Mouse (Mus musculus): Measurements from ENCODE around the gene Gspt1.
"Not testable (repeated sequence)": the region's sequence is repeated elsewhere in the genome, so short reads cannot be mapped to it uniquely, and the experiment has no call there.

Gspt1 gene

GRCm38 (mm10) chr16:11253898-11254722 is at the start of gene Gspt1:
Gspt1 (minus strand) TSS chr16:11254325.
- peak; percentile 99 for DNase-seq

GRCm38 (mm10) chr16:11303741-11304140 is 49.6 kb upstream of the Gspt1 start:
- no peak for DNase-seq

- not testable (repeated sequence) for DNase-seq
Observed at GRCm38 (mm10) chr16:11297700-11298099, 43.6 kb upstream of the Gspt1 start.

- not testable (repeated sequence) for DNase-seq
Observed at GRCm38 (mm10) chr16:11295583-11295982, 41.5 kb upstream of the Gspt1 start.

- not testable (repeated sequence) for DNase-seq
Observed at GRCm38 (mm10) chr16:11288873-11289272, 34.7 kb upstream of the Gspt1 start.

GRCm38 (mm10) chr16:11285949-11286348 is 31.8 kb upstream of the Gspt1 start:
- DNase-seq, result no peak

GRCm38 (mm10) chr16:11284881-11285280 is 30.8 kb upstream of the Gspt1 start:
- DNase-seq, result no peak

- peak; percentile 9 for DNase-seq
Observed at GRCm38 (mm10) chr16:11282655-11283232, 28.6 kb upstream of the Gspt1 start.

GRCm38 (mm10) chr16:11278778-11279177 is 24.7 kb upstream of the Gspt1 start:
- DNase-seq, result no peak

GRCm38 (mm10) chr16:11276888-11277287 is 22.8 kb upstream of the Gspt1 start:
- no peak for DNase-seq

GRCm38 (mm10) chr16:11271073-11271472 is 16.9 kb upstream of the Gspt1 start:
- no peak for DNase-seq

GRCm38 (mm10) chr16:11270642-11271041 is 16.5 kb upstream of the Gspt1 start:
- DNase-seq, result no peak

GRCm38 (mm10) chr16:11269808-11270207 is 15.7 kb upstream of the Gspt1 start:
- no peak for DNase-seq

GRCm38 (mm10) chr16:11266556-11266955 is 12.4 kb upstream of the Gspt1 start:
- DNase-seq, result no peak

- DNase-seq, result no peak
Observed at GRCm38 (mm10) chr16:11263266-11263665, 9.1 kb upstream of the Gspt1 start.

GRCm38 (mm10) chr16:11254723-11255164 is 619 bp upstream of the Gspt1 start:
- no peak for DNase-seq

GRCm38 (mm10) chr16:11253065-11253831 is 877 bp downstream of the Gspt1 start:
- peak; percentile 66 for DNase-seq

GRCm38 (mm10) chr16:11247791-11248190 is 6.3 kb downstream of the Gspt1 start:
- no peak for DNase-seq

GRCm38 (mm10) chr16:11245767-11246166 is 8.4 kb downstream of the Gspt1 start:
- DNase-seq, result no peak

- no peak for DNase-seq
Observed at GRCm38 (mm10) chr16:11242401-11242800, 11.7 kb downstream of the Gspt1 start.

GRCm38 (mm10) chr16:11217801-11218200 is 36.3 kb downstream of the Gspt1 start:
- DNase-seq, result no peak

- no peak for DNase-seq
Observed at GRCm38 (mm10) chr16:11203600-11204390, 50.3 kb downstream of the Gspt1 start.
